Mouse (Mus musculus) ovary, adult 18-20 months (tissue): ENCODE results near the gene Izumo2.
"Not testable (repeated sequence)": the region's sequence is repeated elsewhere in the genome, so short reads cannot be mapped to it uniquely, and the experiment has no call there.

Experiments used
- DNase-seq: peaks from one replicate; pipeline ENCODE4 v3.0.0; 2022; ENCODE audit warnings: low spot score, mixed read lengths

Izumo2 gene

DNA sequence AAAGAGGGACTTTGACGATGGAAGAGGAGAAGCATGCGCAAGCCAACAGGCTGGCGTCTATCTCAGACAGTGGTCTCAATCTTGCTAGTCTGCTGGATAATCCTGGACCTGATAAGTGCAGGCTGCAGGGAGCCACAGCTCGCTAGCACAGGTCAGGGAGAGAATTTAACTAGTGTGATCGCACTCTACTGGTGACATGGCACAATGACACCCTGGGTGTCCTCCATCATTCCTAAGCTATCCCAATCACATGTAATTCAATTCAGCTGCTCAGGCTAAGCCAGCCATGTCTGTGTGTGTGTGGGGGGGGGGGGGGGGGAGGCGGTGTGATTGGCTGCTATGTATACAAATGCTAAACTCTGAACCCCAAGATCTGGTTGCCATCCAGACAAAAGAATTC lies 6.6 kb upstream of the Izumo2 start:
- no peak for DNase-seq

- DNase-seq = no peak
These were observed 5.6 kb upstream of the Izumo2 start for GRCm38 (mm10) chr7:44702985-44703384.

GRCm38 (mm10) chr7:44704363-44704762 lies 4.2 kb upstream of the Izumo2 start:
- DNase-seq = no peak

GRCm38 (mm10) chr7:44705086-44705485 lies 3.5 kb upstream of the Izumo2 start:
- no peak for DNase-seq

GRCm38 (mm10) chr7:44706322-44706721 lies 2.2 kb upstream of the Izumo2 start:
- DNase-seq = no peak

- no peak for DNase-seq
These were observed 1.3 kb upstream of the Izumo2 start for GRCm38 (mm10) chr7:44707169-44707675.

- DNase-seq = not testable (repeated sequence)
These were observed 449 bp upstream of the Izumo2 start for GRCm38 (mm10) chr7:44708093-44708492.

GRCm38 (mm10) chr7:44709881-44710280 lies 1.3 kb downstream of the Izumo2 start:
- no peak for DNase-seq

DNA sequence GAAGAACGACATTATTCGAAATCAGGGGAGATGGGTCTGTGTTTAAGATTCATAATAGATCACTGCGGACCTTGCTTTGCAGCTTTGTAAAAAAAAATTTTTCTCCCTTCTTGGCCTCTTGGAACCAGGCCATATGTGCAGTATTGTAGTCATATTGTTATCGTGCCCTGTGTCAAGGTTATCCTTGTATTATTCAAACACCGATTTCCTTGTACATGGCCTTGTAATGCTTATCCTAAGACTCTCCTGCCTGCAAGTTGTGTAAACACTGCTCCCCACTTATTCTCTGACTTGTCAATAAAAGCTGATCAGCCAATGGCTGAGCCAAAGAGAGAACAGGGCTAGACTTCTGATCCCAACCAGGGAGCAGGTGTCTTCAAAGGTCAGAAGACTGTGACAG lies 13.5 kb downstream of the Izumo2 start:
- DNase-seq = no peak

DNA sequence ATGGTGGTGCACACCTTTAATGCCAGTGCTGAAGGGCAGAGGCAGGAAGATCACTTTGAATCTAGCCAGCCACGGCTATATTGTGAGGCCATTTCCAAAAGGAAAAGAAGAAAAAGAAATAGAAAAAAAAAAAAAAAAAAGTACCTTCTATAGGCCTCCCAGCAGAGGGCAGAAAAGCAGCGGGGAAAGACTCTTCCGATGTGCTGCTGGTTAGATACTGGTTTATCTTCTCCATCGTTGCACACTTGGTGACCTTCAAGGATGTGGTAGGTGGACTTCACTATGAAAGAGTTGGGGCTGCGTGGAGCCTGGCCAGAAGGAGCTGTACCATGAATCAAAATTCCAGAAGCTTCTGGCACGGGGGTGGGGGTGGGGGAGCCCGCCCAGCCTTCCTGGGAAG lies 15.8 kb downstream of the Izumo2 start:
- DNase-seq = no peak

GRCm38 (mm10) chr7:44726343-44726742 lies 17.8 kb downstream of the Izumo2 start:
- DNase-seq = no peak

DNA sequence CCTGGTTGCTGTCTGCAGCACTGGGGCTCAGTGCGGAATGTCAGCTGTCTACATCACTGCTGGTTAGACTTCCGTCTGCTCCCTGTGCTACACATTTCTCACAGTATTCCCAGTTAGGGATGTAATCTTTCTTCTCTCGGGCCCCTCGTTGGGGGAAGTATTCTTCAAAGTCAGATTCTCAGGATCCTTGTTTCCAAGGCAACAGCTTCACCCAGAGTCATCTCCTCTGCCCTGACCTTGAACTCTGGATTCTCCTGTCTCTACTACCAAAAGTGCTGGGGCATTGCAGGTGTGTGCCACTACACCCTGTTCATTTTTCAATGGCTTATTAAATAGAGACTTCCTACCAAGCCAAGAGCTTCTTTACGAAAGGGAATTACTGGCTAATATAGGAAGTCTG lies 18.6 kb downstream of the Izumo2 start:
- no peak for DNase-seq

DNA sequence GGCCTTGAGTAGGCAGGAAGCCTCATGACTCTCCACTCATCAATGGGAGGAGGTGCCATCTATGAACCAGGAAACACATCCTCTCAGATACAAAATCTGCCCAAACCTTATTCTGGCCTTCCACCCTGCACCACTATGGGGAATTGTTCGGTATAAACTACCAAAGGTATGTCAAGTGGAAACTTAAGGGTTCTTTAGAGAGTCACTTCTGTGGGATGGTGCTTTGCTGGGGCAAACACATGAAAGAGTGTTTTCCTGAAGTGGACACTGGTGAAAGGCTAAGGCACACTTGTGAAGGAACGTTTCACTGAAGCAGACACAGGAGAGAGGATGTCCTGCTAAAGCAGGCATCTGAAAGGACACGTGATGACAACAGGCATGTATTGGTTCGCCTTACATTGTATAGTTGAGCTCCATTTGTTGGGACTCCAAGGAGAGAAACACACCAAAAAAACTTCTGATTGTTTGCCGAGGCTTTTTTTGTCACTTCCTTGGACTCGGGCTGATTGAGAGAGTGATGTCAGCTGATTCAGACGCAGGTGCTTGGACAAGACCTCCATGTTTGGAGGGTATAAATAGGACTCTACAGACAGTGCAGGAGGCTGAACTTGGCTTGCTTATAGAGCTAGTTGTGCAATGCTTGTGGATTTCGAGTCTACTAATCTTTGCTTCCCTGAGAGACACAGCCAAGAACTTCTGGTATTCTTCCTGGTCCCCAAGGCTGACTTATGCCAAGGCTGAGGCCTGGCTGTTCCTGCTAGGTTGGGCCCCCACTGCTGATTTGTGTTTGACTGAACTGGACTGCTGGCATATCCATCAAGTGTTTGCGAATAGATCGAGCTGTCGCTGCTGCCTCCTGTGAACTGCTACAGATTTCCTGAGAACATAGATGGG lies 19.8 kb downstream of the Izumo2 start:
- no peak for DNase-seq

- no peak for DNase-seq
These were observed 25.2 kb downstream of the Izumo2 start for GRCm38 (mm10) chr7:44733723-44734122.

- DNase-seq = no peak
These were observed 32.8 kb downstream of the Izumo2 start for GRCm38 (mm10) chr7:44741361-44741760.

GRCm38 (mm10) chr7:44744270-44744669 lies 35.7 kb downstream of the Izumo2 start:
- no peak for DNase-seq

DNA sequence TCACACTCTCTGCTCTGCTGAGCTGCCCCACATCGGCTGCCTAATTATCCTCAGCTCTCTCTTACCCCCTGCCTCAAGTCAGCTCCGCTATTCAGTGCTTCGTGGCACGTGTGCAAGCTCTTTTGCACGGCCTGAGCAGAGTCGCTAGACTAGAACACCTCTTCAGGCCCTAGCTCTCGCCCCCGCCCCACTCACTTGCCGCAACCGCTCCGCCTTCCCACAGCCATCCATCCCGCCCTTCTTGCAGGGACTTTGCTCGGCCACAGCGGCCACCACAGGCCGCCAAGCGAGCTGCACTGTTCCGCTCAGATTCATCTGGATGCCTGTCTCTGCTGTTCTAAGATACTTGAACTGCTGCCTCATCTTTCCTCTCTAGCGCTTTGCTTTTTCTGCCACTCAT lies 36.5 kb downstream of the Izumo2 start:
- DNase-seq = peak; percentile 55

GRCm38 (mm10) chr7:44747115-44747514 lies 38.6 kb downstream of the Izumo2 start:
- no peak for DNase-seq

DNA sequence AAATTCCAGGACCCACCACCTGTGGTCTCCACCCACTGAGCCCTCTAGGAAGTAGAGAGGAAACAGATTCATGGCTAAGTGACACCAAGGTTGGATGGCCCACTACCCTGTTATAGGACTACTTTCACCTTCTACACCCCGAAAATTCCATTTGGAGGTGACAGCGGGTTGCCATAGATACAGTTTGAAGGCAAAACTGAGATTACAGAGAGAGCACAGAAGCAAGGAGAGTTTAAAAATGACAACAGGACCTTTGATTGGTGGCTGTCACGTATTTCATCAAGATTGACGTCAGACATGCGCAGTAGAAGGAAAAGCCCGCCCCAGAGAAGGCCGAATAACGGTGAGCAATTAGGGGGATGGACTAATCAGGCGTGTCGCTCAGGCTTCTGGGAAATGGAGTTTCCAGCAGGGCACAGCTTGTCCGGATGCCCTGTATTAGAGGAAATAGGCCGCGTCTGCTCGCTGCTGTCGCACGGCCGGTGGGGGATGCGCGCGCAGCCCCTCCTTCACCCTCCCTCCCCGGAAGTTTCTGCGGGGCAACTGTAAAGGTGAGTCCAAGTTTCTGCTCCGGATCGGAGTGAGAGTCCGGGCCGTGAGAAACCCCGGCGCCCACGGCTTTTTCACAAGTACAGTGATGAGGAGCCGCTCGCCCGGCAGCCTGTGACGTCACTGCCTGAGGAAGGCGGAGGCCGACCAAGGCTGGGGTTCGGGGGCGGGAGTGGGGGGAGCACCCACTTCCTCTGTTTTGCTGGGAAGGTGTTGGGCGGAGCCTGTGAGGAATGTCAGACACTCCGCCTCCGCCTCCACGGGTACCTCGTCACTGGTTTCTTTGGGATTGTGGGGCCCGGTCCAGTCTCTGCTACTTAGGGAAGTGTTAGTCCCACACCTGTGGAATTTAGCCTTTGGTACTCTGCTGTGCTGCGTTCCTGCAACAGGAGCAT lies 39.8 kb downstream of the Izumo2 start, which contains the start of gene Vrk3:
TSS of gene Vrk3 (plus strand) at position 313 of the 944 bp plus-strand sequence.
- peak; percentile 96 for DNase-seq

DNA sequence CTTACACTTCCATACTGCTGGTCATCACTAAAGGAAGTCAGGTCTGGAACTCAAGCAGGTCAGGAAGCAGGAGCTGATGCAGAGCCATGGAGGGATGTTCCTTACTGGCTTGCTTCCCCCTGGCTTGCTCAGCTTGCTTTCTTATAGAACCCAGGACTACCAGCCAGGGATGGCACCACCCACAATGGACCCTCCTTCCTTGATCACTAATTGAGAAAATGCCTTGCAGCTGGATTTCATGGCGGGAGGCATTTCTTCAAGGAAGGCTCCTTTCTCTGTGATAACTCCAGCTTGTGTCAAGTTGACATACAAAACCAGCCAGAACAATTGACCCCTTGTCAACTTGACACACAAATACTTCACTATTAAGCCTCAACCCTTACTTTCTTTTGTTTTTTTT lies 42.4 kb downstream of the Izumo2 start, which contains the start of gene Zfp473:
TSS of gene Zfp473 (minus strand) at position 101 of the 400 bp plus-strand sequence.
- not testable (repeated sequence) for DNase-seq

DNA sequence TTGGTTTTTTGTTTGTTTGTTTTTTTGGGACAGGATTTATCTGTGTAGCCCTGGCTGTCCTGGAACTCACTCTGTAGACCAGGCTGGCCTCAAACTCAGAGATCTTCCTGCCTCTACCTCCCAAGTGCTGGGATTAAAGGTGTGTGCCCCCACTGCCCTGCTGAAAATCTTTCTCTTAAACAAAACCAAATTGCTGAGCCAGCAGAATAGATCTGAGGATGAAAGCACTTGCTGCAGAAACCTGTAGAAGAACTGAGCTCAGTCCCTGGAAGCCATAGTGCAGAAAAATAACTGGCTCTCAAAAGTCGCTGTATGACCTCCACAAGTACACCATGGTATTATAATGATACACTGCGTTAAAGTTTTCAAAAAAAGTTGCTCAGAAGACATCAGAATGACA lies 48.6 kb downstream of the Izumo2 start:
- no peak for DNase-seq

- no peak for DNase-seq
These were observed 51.8 kb downstream of the Izumo2 start for GRCm38 (mm10) chr7:44760366-44760765.
